Mouse (Mus musculus) heart, embryonic 10.5 days (tissue): ENCODE data around the gene Jpt1. TPM values are rescaled to one million over a fixed set of nuclear protein-coding genes. Genes with fewer than 3 reads are reported as not detected.

Experiments
- DNase-seq: peaks from one replicate; pipeline ENCODE4 v3.0.0-alpha.2; 2017; ENCODE audit warnings: low spot score
- H3K27ac ChIP-seq: fragments of 300-500 bp; sonication (generic); 2 replicates; pipeline ENCODE4 v1.5.1; 2016; ENCODE audit warnings: mild to moderate bottlenecking
- H3K27me3 ChIP-seq: fragments of 300-500 bp; sonication (generic); 2 replicates; pipeline ENCODE4 v1.6.1; 2016; ENCODE audit warnings: mild to moderate bottlenecking; ENCODE audit not compliant: poor library complexity, insufficient read depth, severe bottlenecking
- H3K36me3 ChIP-seq: fragments of 300-500 bp; sonication (generic); 2 replicates; pipeline ENCODE4 v1.6.1; 2016; ENCODE audit warnings: mild to moderate bottlenecking, moderate library complexity
- H3K4me1 ChIP-seq: fragments of 300-500 bp; sonication (generic); 2 replicates; pipeline ENCODE4 v1.6.1; 2016; ENCODE audit warnings: mild to moderate bottlenecking
- H3K4me3 ChIP-seq: fragments of 300-500 bp; sonication (generic); 2 replicates; pipeline ENCODE4 v1.5.1; 2016; ENCODE audit warnings: mild to moderate bottlenecking, moderate library complexity
- H3K9me3 ChIP-seq: fragments of 300-500 bp; sonication (generic); 2 replicates; pipeline ENCODE4 v1.6.1; 2016; ENCODE audit warnings: mild to moderate bottlenecking, moderate library complexity
- WGBS: fragments of 180-500 bp; shearing (Covaris S2); methylation state at CpG from one replicate; pipeline ENCODE4 v1.1.7; 2016; 5-methylcytosine and 5-hydroxymethylcytosine counted together
- polyA plus RNA-seq: library from polyadenylated mRNA; unstranded; fragments of >200 nt; fragmentation: Nextera tagmentation; extraction: Ambion mirVana; gene quantifications from 2 replicates; pipeline ENCODE4 v1.2.1, GENCODE M21; 2016

Jpt1 gene
- polyA plus RNA-seq, 1 experiment from 2014 or later: 471 TPM

DNA sequence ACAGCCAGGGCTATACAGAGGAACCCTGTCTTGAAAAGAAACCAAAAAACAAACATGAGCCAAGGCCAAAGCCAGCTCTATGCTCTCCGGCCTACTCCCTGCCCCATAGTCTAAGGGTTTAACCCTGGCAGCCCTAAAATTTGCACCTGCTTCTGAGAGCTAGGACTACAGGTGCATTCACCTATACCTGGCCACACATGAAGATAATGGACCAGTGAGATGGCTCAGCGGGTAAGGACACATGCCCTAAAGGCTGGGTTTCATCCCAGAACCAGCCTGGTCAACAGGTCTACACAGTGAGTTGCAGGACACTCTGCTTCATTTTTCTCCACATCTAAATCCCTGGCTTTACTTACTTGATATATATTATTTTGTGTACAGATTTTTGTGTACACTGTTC, 8.1 kb upstream of the Jpt1 start:
- Histone ChIP-seq H3K4me3 (no peak overlapping the region), H3K36me3 (peaks cover 47% of the 10 kb centered on the region), H3K27ac (no peak overlapping the region), H3K4me1 (peaks cover 4% of the 10 kb centered on the region; the same call in 1 of the 2 replicates), H3K27me3 (no peaks in the 10 kb centered on the region), H3K9me3 (no peaks in the 10 kb centered on the region)
- peak; percentile 61 for DNase-seq
- 92% methylated on average over 2 of the region's 2 CpGs for WGBS

- H3K27ac ChIP-seq: no peak overlapping the region
- DNase-seq: peak; percentile 64
- peaks cover 35% of the 10 kb centered on the region for H3K36me3 ChIP-seq
- 82% methylated on average over 4 of the region's 4 CpGs for WGBS
- peaks cover 4% of the 10 kb centered on the region; the same call in 1 of the 2 replicates for H3K4me1 ChIP-seq
- no peaks in the 10 kb centered on the region for H3K27me3 ChIP-seq
- H3K9me3 ChIP-seq: no peaks in the 10 kb centered on the region
- no peak overlapping the region for H3K4me3 ChIP-seq
These were observed 6.9 kb upstream of the Jpt1 start for GRCm38 (mm10) chr11:115521080-115521479.

- Histone ChIP-seq H3K9me3 (no peaks in the 10 kb centered on the region), H3K4me1 (peaks cover 4% of the 10 kb centered on the region; the same call in 1 of the 2 replicates), H3K27ac (no peak overlapping the region), H3K27me3 (no peaks in the 10 kb centered on the region), H3K4me3 (no peak overlapping the region), H3K36me3 (peaks cover 27% of the 10 kb centered on the region)
- WGBS: 86% methylated on average over 2 of the region's 2 CpGs
- DNase-seq: no peak
These were observed 6.0 kb upstream of the Jpt1 start for GRCm38 (mm10) chr11:115520218-115520617.

DNA sequence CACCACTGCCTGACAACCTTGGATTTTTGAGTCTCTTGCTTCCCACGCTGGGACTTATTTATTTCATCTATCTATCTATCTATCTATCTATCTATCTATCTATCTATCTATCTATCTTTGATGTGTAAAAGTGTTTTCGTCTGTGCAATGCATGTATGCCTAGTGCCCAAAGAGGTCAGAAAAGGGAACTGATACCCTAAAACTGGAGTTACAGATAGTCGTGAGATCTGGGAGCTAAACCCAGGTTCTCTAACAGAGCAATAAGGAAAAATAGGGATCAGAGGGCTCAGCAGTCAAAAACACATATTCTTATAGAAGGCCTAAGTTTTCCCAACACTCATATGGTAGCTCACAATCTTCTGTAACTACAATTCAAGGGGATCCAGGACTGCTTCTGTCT, 5.4 kb upstream of the Jpt1 start:
- no peaks in the 10 kb centered on the region for H3K27me3 ChIP-seq
- H3K4me1 ChIP-seq: peaks cover 8% of the 10 kb centered on the region; the same call in 1 of the 2 replicates
- 0 out of 2 replicates have a peak overlapping the region, but pooled peaks have one; percentile 29 for H3K27ac ChIP-seq
- H3K36me3 ChIP-seq: peaks cover 20% of the 10 kb centered on the region
- no peak overlapping the region for H3K4me3 ChIP-seq
- no peak for DNase-seq
- H3K9me3 ChIP-seq: no peaks in the 10 kb centered on the region
- 81% methylated on average over 3 of the region's 3 CpGs for WGBS

DNA sequence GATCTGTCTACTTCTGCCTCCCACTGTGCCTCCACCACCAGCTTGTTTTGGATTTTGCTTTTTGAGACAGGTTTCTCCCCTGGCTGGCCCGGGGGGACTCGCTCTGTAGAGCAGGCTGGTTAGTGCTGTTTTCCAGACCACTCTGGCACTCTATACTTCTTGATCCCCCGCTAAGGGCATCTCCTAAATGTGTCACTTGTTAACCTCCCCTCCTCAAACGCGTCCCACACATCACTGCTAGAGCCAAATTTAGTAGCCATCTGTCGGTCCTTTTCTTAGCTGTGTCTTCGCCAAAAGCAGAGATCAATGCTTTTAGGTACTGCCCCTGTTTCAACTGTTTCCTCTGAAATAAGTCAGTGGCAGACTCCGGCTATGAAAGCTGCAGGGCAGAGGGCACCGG, 4.5 kb upstream of the Jpt1 start:
- no peak for DNase-seq
- Histone ChIP-seq H3K36me3 (peaks cover 13% of the 10 kb centered on the region), H3K4me1 (peaks cover 8% of the 10 kb centered on the region), H3K4me3 (no peak overlapping the region), H3K9me3 (no peaks in the 10 kb centered on the region), H3K27ac (no peak overlapping the region), H3K27me3 (no peaks in the 10 kb centered on the region)
- 50% methylated on average over 9 of the region's 9 CpGs for WGBS

GRCm38 (mm10) chr11:115516942-115517341, 2.8 kb upstream of the Jpt1 start:
- WGBS: 83% methylated on average over 5 of the region's 5 CpGs
- DNase-seq: no peak
- H3K27me3 ChIP-seq: no peaks in the 10 kb centered on the region
- peaks cover under 1% of the 10 kb centered on the region for H3K36me3 ChIP-seq
- H3K9me3 ChIP-seq: no peaks in the 10 kb centered on the region
- H3K4me1 ChIP-seq: peaks cover 25% of the 10 kb centered on the region
- H3K4me3 ChIP-seq: no peak overlapping the region
- no peak overlapping the region for H3K27ac ChIP-seq

GRCm38 (mm10) chr11:115515021-115515420, 834 bp upstream of the Jpt1 start:
- WGBS: 70% methylated on average over 6 of the region's 6 CpGs

GRCm38 (mm10) chr11:115513271-115514237, 633 bp downstream of the Jpt1 start:
- Histone ChIP-seq H3K4me1 (peaks cover 49% of the 10 kb centered on the region), H3K27me3 (no peaks in the 10 kb centered on the region), H3K36me3 (no peaks in the 10 kb centered on the region; the same call in 1 of the 2 replicates), H3K9me3 (no peaks in the 10 kb centered on the region), H3K27ac (peak overlapping the region; percentile 95), H3K4me3 (peak overlapping the region; percentile 98)
- peak; percentile 90 for DNase-seq
- under 1% methylated on average over 57 of the region's 57 CpGs for WGBS

More at GRCm38 (mm10) chr11:115515021-115515420, 834 bp upstream of the Jpt1 start:
- no peak for DNase-seq
- H3K4me1 ChIP-seq: peaks cover 40% of the 10 kb centered on the region
- no peaks in the 10 kb centered on the region; the same call in 1 of the 2 replicates for H3K36me3 ChIP-seq
- H3K4me3 ChIP-seq: peak overlapping the region; percentile 5; the same call in 1 of the 2 replicates
- H3K27ac ChIP-seq: peak overlapping the region; percentile 42; the same call in 1 of the 2 replicates
- no peaks in the 10 kb centered on the region for H3K27me3 ChIP-seq
- H3K9me3 ChIP-seq: no peaks in the 10 kb centered on the region

GRCm38 (mm10) chr11:115512407-115513183, 1.6 kb downstream of the Jpt1 start:
- peak overlapping the region; percentile 95 for H3K27ac ChIP-seq
- DNase-seq: no peak
- peak overlapping the region; percentile 98 for H3K4me3 ChIP-seq
- WGBS: 41% methylated on average over 8 of the region's 8 CpGs
- H3K9me3 ChIP-seq: no peaks in the 10 kb centered on the region
- peaks cover 59% of the 10 kb centered on the region for H3K4me1 ChIP-seq
- H3K27me3 ChIP-seq: no peaks in the 10 kb centered on the region
- no peaks in the 10 kb centered on the region; the same call in 1 of the 2 replicates for H3K36me3 ChIP-seq

GRCm38 (mm10) chr11:115512004-115512403, 2.2 kb downstream of the Jpt1 start:
- DNase-seq: no peak
- H3K4me3 ChIP-seq: peak overlapping the region; percentile 98
- 68% methylated on average over 3 of the region's 3 CpGs for whole genome bisulfite sequencing
- no peaks in the 10 kb centered on the region for H3K9me3 ChIP-seq
- H3K36me3 ChIP-seq: peaks cover 4% of the 10 kb centered on the region; the same call in 1 of the 2 replicates
- H3K27me3 ChIP-seq: no peaks in the 10 kb centered on the region
- H3K4me1 ChIP-seq: peaks cover 65% of the 10 kb centered on the region
- peak overlapping the region; percentile 75; the same call in 1 of the 2 replicates for H3K27ac ChIP-seq

DNA sequence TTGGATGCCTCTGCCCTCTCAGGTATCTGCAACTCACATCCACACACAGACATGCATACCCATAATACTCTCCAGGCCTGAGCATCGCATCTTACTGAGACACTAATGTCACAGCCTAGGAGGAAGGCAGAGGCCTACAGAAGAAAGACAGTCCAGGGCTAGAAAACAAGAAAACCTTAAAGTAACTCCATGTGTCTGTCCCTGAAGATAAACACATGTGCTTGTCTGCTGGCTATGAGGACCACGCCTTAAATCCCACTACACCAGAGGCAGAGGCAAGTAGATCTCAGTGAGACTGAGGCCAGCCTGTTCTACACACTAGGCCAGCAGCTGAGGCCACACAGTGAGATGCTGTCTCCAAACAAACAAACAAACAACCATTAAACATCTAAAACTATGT, 3.1 kb downstream of the Jpt1 start:
- H3K36me3 ChIP-seq: peaks cover 10% of the 10 kb centered on the region; the same call in 1 of the 2 replicates
- no peaks in the 10 kb centered on the region for H3K9me3 ChIP-seq
- peak overlapping the region; percentile 98 for H3K4me3 ChIP-seq
- peaks cover 73% of the 10 kb centered on the region for H3K4me1 ChIP-seq
- no peak for DNase-seq
- H3K27ac ChIP-seq: no peak overlapping the region
- H3K27me3 ChIP-seq: no peaks in the 10 kb centered on the region
- 63% methylated on average over 2 of the region's 2 CpGs for WGBS

- no peak for DNase-seq
- WGBS: 32% methylated on average over 5 of the region's 5 CpGs
- peak overlapping the region; percentile 45 for H3K4me3 ChIP-seq
- no peaks in the 10 kb centered on the region for H3K27me3 ChIP-seq
- peaks cover 77% of the 10 kb centered on the region for H3K4me1 ChIP-seq
- peaks cover 10% of the 10 kb centered on the region; the same call in 1 of the 2 replicates for H3K36me3 ChIP-seq
- no peaks in the 10 kb centered on the region for H3K9me3 ChIP-seq
- H3K27ac ChIP-seq: peak overlapping the region; percentile 77
These were observed 3.7 kb downstream of the Jpt1 start for GRCm38 (mm10) chr11:115510507-115510888.
